Mouse (Mus musculus): ENCODE data around the gene Ift140. TPM values are rescaled to one million over a fixed set of nuclear protein-coding genes. Genes with fewer than 3 reads are reported as not detected.

Gene Ift140
- polyA plus RNA-seq, 1 experiment from 2014 or later: 31.6 TPM

DNA sequence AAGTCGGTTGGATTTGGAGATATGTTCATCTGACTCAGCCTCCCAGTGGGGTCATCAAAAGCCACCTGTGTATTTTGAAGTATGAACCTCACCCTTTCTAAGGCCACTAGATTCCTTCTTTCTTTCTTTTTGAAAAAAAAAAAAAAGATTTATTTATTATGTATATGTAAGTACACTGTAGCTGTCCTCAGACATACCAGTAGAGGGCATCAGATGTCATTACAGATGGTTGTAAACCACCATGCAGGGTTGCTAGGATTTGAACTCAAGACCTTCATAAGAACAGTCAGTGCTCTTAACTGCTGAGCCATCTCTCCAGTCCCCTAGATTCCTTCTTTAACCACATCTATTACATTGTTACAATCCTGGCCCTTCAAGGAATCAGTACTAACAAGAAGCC is 114.2 kb downstream of the Ift140 start:
- no peak overlapping the region for H3K27ac ChIP-seq (replicated peaks)
- H3K27me3 ChIP-seq (replicated peaks; ENCODE audit: low read depth, poor library complexity, severe bottlenecking): no peaks in the 10 kb centered on the region
- H3K9me3 ChIP-seq: no peaks in the 10 kb centered on the region
- WGBS: 95% methylated on average over 1 of the region's 1 CpGs
- no peak for DNase-seq (ENCODE audit: low spot score)
- H3K4me1 ChIP-seq: peaks cover 16% of the 10 kb centered on the region
- H3K36me3 ChIP-seq (replicated peaks): no peaks in the 10 kb centered on the region
- no peak overlapping the region for H3K4me3 ChIP-seq

DNA sequence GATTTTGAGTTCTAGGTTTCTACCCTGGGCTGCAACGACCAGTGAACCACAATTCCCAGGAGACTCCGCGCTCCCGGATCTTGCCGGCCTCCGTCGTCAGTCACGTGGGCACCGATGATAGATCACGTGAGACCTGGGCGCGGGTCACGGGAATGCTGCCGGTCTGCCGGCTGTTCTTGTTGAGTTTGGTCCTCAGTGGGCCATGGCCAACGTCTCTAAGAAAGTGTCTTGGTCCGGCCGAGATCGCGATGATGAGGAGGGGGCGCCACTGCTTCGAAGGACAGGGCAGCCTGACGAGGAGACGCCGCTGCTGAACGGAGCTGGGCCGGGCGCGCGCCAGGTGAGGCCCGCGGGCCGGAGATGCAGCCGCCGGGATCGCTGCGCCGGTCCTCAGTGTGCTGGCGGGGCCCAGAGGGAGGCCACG is 117.4 kb downstream of the Ift140 start, which contains the start of gene Clcn7:
Gene Clcn7, plus strand, starts transcription at position 117 of the 424 bp plus-strand sequence.
- Histone ChIP-seq H3K36me3 (replicated peaks) (peaks cover 8% of the 10 kb centered on the region; the same call in 1 of the 2 replicates), H3K4me3 (peak within 1 kb of the TSS; percentile 96), H3K27ac (replicated peaks) (peak within 1 kb of the TSS; percentile 81), H3K4me1 (peaks cover 16% of the 10 kb centered on the region), H3K9me3 (no peaks in the 10 kb centered on the region), H3K27me3 (replicated peaks; ENCODE audit: low read depth, poor library complexity, severe bottlenecking) (no peaks in the 10 kb centered on the region)
- DNase-seq (ENCODE audit: low spot score): peak; percentile 94
- WGBS: under 1% methylated on average over 40 of the region's 40 CpGs

DNA sequence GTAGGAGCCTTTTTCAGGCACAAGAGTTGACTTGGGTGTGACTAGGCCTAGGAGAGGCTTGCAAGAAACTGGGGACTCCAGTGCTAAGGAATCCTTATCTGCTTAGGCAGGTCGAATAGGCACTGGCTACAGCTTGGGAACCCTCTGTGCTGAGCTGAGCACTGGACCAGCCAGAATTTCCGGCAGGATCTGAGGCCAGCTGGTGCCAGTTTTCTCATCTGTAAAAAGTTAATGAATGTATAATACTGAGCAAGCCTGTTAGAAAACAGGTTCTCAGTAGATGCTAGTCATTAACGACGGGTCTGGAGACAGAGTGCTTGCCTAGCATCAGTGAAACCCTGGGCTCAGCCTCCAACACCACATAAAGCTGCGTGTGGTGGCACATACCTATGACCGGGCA is 119.7 kb downstream of the Ift140 start:
- WGBS: 89% methylated on average over 6 of the region's 6 CpGs
- peaks cover 11% of the 10 kb centered on the region for H3K36me3 ChIP-seq (replicated peaks)

DNA sequence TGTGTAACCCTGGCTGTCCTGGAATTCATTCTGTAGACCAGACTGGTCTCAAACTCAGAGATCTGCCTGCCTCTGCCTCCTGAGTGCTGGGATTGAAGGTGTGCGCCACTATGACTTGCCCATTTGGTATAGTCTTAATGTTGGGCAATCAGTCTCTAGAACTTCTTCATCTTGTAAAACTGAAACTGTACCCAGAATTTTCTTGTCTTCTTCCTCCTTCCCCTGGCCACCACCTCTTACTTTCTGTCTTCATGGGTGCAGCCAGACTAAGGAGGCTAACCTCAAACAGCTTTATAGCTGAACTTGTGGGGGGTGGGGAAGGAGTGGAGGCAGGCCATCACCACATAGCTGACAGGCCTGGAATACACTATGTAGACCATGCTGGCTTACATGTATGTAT is 122.9 kb downstream of the Ift140 start:
- Histone ChIP-seq H3K9me3 (no peaks in the 10 kb centered on the region), H3K4me3 (no peak overlapping the region), H3K27ac (replicated peaks) (no peak overlapping the region), H3K27me3 (replicated peaks; ENCODE audit: low read depth, poor library complexity, severe bottlenecking) (no peaks in the 10 kb centered on the region), H3K4me1 (peaks cover 10% of the 10 kb centered on the region), H3K36me3 (replicated peaks) (peaks cover 27% of the 10 kb centered on the region)
- no peak for DNase-seq (ENCODE audit: low spot score)
- 96% methylated on average over 1 of the region's 1 CpGs for WGBS

More for the DNA sequence above, 119.7 kb downstream of the Ift140 start:
- Histone ChIP-seq H3K9me3 (no peaks in the 10 kb centered on the region), H3K27ac (replicated peaks) (no peak overlapping the region), H3K4me3 (no peak overlapping the region), H3K27me3 (replicated peaks; ENCODE audit: low read depth, poor library complexity, severe bottlenecking) (no peaks in the 10 kb centered on the region), H3K4me1 (peaks cover 16% of the 10 kb centered on the region)
- no peak for DNase-seq (ENCODE audit: low spot score)

GRCm38 (mm10) chr17:25139960-25140359 is 124.1 kb downstream of the Ift140 start:
- Histone ChIP-seq H3K4me3 (no peak overlapping the region), H3K27me3 (replicated peaks; ENCODE audit: low read depth, poor library complexity, severe bottlenecking) (no peaks in the 10 kb centered on the region), H3K9me3 (no peaks in the 10 kb centered on the region), H3K4me1 (no peaks in the 10 kb centered on the region), H3K36me3 (replicated peaks) (peaks cover 37% of the 10 kb centered on the region), H3K27ac (replicated peaks) (no peak overlapping the region)
- DNase-seq (ENCODE audit: low spot score): peak; percentile 16
- WGBS: 76% methylated on average over 4 of the region's 4 CpGs

Other genes with a start within 250 kb of the Ift140 start
- not detected in 2 replicates for gene Meiob, start 211.8 kb upstream of the Ift140 start, polyA plus RNA-seq (2016; fragmentation: Nextera tagmentation; extraction: Ambion mirVana)
- 26.4 and 28.6 TPM in 2 replicates for gene Hagh, start 175.9 kb upstream of the Ift140 start, polyA plus RNA-seq (2016; fragmentation: Nextera tagmentation; extraction: Ambion mirVana)
- gene Fahd1, start 165.7 kb upstream of the Ift140 start, polyA plus RNA-seq (2016; fragmentation: Nextera tagmentation; extraction: Ambion mirVana): 16.7 and 17.4 TPM in 2 replicates
- gene Igfals, start 150.1 kb upstream of the Ift140 start, polyA plus RNA-seq (2016; fragmentation: Nextera tagmentation; extraction: Ambion mirVana): 0.49 and 1.2 TPM in 2 replicates
- gene Nubp2, start 129.7 kb upstream of the Ift140 start, polyA plus RNA-seq (2016; fragmentation: Nextera tagmentation; extraction: Ambion mirVana): 71.8 and 81.8 TPM in 2 replicates
- gene Spsb3, start 129.4 kb upstream of the Ift140 start, polyA plus RNA-seq (2016; fragmentation: Nextera tagmentation; extraction: Ambion mirVana): 47.1 TPM in 2 replicates
- gene Eme2, start 121.0 kb upstream of the Ift140 start, polyA plus RNA-seq (2016; fragmentation: Nextera tagmentation; extraction: Ambion mirVana): 30.6 and 33.6 TPM in 2 replicates
- 102 and 105 TPM in 2 replicates for gene Mrps34, start 121.0 kb upstream of the Ift140 start, polyA plus RNA-seq (2016; fragmentation: Nextera tagmentation; extraction: Ambion mirVana)
- 47.3 and 50.1 TPM in 2 replicates for gene Nme3, start 119.6 kb upstream of the Ift140 start, polyA plus RNA-seq (2016; fragmentation: Nextera tagmentation; extraction: Ambion mirVana)
- 40.8 and 40.9 TPM in 2 replicates for gene Mapk8ip3, start 79.1 kb upstream of the Ift140 start, polyA plus RNA-seq (2016; fragmentation: Nextera tagmentation; extraction: Ambion mirVana)
- gene Jpt2, start 55.4 kb upstream of the Ift140 start, polyA plus RNA-seq (2016; fragmentation: Nextera tagmentation; extraction: Ambion mirVana): 386 and 400 TPM in 2 replicates
- gene Cramp1l, start 297 bp upstream of the Ift140 start, polyA plus RNA-seq (2016; fragmentation: Nextera tagmentation; extraction: Ambion mirVana): 8.3 and 8.6 TPM in 2 replicates
- 10.6 and 11.0 TPM in 2 replicates for gene Tmem204, start 67.5 kb downstream of the Ift140 start, polyA plus RNA-seq (2016; fragmentation: Nextera tagmentation; extraction: Ambion mirVana)
- gene Telo2, start 99.9 kb downstream of the Ift140 start, polyA plus RNA-seq (2016; fragmentation: Nextera tagmentation; extraction: Ambion mirVana): 54.0 and 55.5 TPM in 2 replicates
- gene Ptx4, start 104.7 kb downstream of the Ift140 start, polyA plus RNA-seq (2016; fragmentation: Nextera tagmentation; extraction: Ambion mirVana): 0.09 and 0.14 TPM in 2 replicates
- gene Clcn7, start 117.3 kb downstream of the Ift140 start, polyA plus RNA-seq (2016; fragmentation: Nextera tagmentation; extraction: Ambion mirVana): 24.4 and 27.5 TPM in 2 replicates
- gene Ccdc154, start 146.4 kb downstream of the Ift140 start, polyA plus RNA-seq (2016; fragmentation: Nextera tagmentation; extraction: Ambion mirVana): not detected in 2 replicates
- gene Gm38655, start 159.4 kb downstream of the Ift140 start, polyA plus RNA-seq (2016; fragmentation: Nextera tagmentation; extraction: Ambion mirVana): not detected in 2 replicates
- 35.5 and 36.9 TPM in 2 replicates for gene BC003965, start 168.5 kb downstream of the Ift140 start, polyA plus RNA-seq (2016; fragmentation: Nextera tagmentation; extraction: Ambion mirVana)
- gene Unkl, start 172.3 kb downstream of the Ift140 start, polyA plus RNA-seq (2016; fragmentation: Nextera tagmentation; extraction: Ambion mirVana): 9.6 and 10.9 TPM in 2 replicates
- gene Gnptg, start 224.0 kb downstream of the Ift140 start, polyA plus RNA-seq (2016; fragmentation: Nextera tagmentation; extraction: Ambion mirVana): 36.1 and 41.5 TPM in 2 replicates
- gene Tsr3, start 224.1 kb downstream of the Ift140 start, polyA plus RNA-seq (2016; fragmentation: Nextera tagmentation; extraction: Ambion mirVana): 75.4 and 78.6 TPM in 2 replicates
- gene Baiap3, start 240.3 kb downstream of the Ift140 start, polyA plus RNA-seq (2016; fragmentation: Nextera tagmentation; extraction: Ambion mirVana): 0.67 and 0.94 TPM in 2 replicates

All from embryonic facial prominence, embryonic 10.5 days (tissue).